ENCODE assay signal across 16 mouse cellular contexts in genomic region chr7:141590959-141591358, GRCm38 (mm10).
"Had no signal": no experiment of that assay in that cellular context is flagged by ENCODE, and none has a peak within 500 bp of the region (broad histone marks: within the 10 kb centered on the region; RNA-seq: fewer than 3 reads in every experiment).

No protein-coding gene starts in this region.

- H3K4me1 ChIP-seq: lung, embryonic 15.5 days; midbrain, embryonic 12.5 days; midbrain, embryonic 15.5 days; neural tube, embryonic 12.5 days; stomach, embryonic 15.5 days had no signal

- ATAC-seq: lung, postnatal 0 days; midbrain, embryonic 15.5 days had no signal

- H3K27me3 ChIP-seq: lung, embryonic 15.5 days; megakaryocyte, embryonic 14.5 days; midbrain, embryonic 12.5 days; midbrain, embryonic 15.5 days; neural tube, embryonic 12.5 days; stomach, embryonic 15.5 days had no signal

- DNase-seq: lung, adult 2 months; lung, postnatal 14 days; lung, postnatal 36 days; right cerebral cortex, postnatal 14 days; thymus, adult 2 months; thymus, postnatal 25 days; thymus, postnatal 4 days had no signal

- H3K9me3 ChIP-seq: lung, embryonic 15.5 days; megakaryocyte, embryonic 14.5 days; midbrain, embryonic 12.5 days; midbrain, embryonic 15.5 days; neural tube, embryonic 12.5 days; stomach, embryonic 15.5 days had no signal

- H3K4me3 ChIP-seq: lung, embryonic 15.5 days; megakaryocyte, embryonic 14.5 days; midbrain, embryonic 12.5 days; midbrain, embryonic 15.5 days; neural tube, embryonic 12.5 days; stomach, embryonic 15.5 days had no signal

- H3K27ac ChIP-seq: lung, embryonic 15.5 days; macrophage; midbrain, embryonic 12.5 days; midbrain, embryonic 15.5 days; neural tube, embryonic 12.5 days; stomach, embryonic 15.5 days; stomach, postnatal 0 days had no signal

- H3K4me2 ChIP-seq: lung, embryonic 15.5 days; midbrain, embryonic 12.5 days; midbrain, embryonic 15.5 days; neural tube, embryonic 12.5 days; stomach, embryonic 15.5 days had no signal

- H3K9ac ChIP-seq: lung, embryonic 15.5 days; midbrain, embryonic 12.5 days; midbrain, embryonic 15.5 days; neural tube, embryonic 12.5 days; stomach, embryonic 15.5 days had no signal
